ENCODE assay signal across 17 mouse cellular contexts in genomic region chr11:107777487-107777886, GRCm38 (mm10). TPM values are rescaled to one million over a fixed set of nuclear protein-coding genes. Genes with fewer than 3 reads are reported as not detected.
DNase-seq lines count a peak whose midpoint lies in the region; ATAC-seq lines count a peak whose summit lies in the region.
"Had no signal": no experiment of that assay in that cellular context is flagged by ENCODE, and none has a peak within 500 bp of the region (broad histone marks: within the 10 kb centered on the region; RNA-seq: fewer than 3 reads in every experiment).

No protein-coding gene starts in this region.

- intact Hi-C loops in gastrocnemius, postnatal 14 days (cut with DNase I; ENCODE audit: low total_unique reads) = no loop called here

- no peaks in the 10 kb centered on the region for H3K36me3 ChIP-seq in limb, embryonic 13.5 days
- H3K36me3 ChIP-seq in limb, embryonic 10.5 days = no peaks in the 10 kb centered on the region
- H3K36me3 ChIP-seq in forebrain, embryonic 16.5 days (ENCODE audit: control insufficient read depth, insufficient read depth) = no peaks in the 10 kb centered on the region
- H3K36me3 ChIP-seq in hindbrain, embryonic 16.5 days (ENCODE audit: control insufficient read depth, insufficient read depth, low read length) = no peaks in the 10 kb centered on the region
- no peaks in the 10 kb centered on the region for H3K36me3 ChIP-seq in neural tube, embryonic 12.5 days
- H3K36me3 ChIP-seq: embryonic facial prominence, embryonic 15.5 days had no signal

- 46% methylated on average over 12 of the region's 12 CpGs for WGBS in limb, embryonic 13.5 days
- WGBS in limb, embryonic 10.5 days = 86% methylated on average over 12 of the region's 12 CpGs
- WGBS in forebrain, embryonic 16.5 days = 16% methylated on average over 12 of the region's 12 CpGs
- WGBS in hindbrain, embryonic 16.5 days = 20% methylated on average over 12 of the region's 12 CpGs
- 24% methylated on average over 12 of the region's 12 CpGs for WGBS in neural tube, embryonic 12.5 days

- peak; percentile 55; the same call in 1 of the 2 replicates for ATAC-seq in limb, embryonic 13.5 days (ENCODE audit: low FRiP score, low read depth)
- peak; percentile 25; the same call in 1 of the 2 replicates for ATAC-seq in forebrain, embryonic 16.5 days
- no peak for ATAC-seq in hindbrain, embryonic 16.5 days
- ATAC-seq in neural tube, embryonic 12.5 days (ENCODE audit: low FRiP score, low read depth) = peak; percentile 45

- no peak overlapping the region for H3K4me2 ChIP-seq in limb, embryonic 13.5 days (replicated peaks)
- H3K4me2 ChIP-seq in forebrain, embryonic 16.5 days (ENCODE audit: low read length) = peak overlapping the region; percentile 12; the same call in 1 of the 2 replicates
- H3K4me2 ChIP-seq in hindbrain, embryonic 16.5 days (ENCODE audit: low read length) = peak overlapping the region; percentile 18
- H3K4me2 ChIP-seq in neural tube, embryonic 12.5 days (replicated peaks) = peak overlapping the region; percentile 24
- H3K4me2 ChIP-seq: embryonic facial prominence, embryonic 15.5 days; liver, embryonic 11.5 days had no signal

- no peak overlapping the region for H3K27ac ChIP-seq in limb, embryonic 13.5 days
- H3K27ac ChIP-seq in limb, embryonic 10.5 days = no peak overlapping the region
- H3K27ac ChIP-seq in forebrain, embryonic 16.5 days (ENCODE audit: low read length) = no peak overlapping the region
- H3K27ac ChIP-seq in hindbrain, embryonic 16.5 days (ENCODE audit: low read depth, low read length) = peak overlapping the region; percentile 60; the same call in 1 of the 2 replicates
- H3K27ac ChIP-seq in neural tube, embryonic 12.5 days = no peak overlapping the region
- H3K27ac ChIP-seq: embryonic facial prominence, embryonic 15.5 days; stomach, postnatal 0 days had no signal

- H3K27me3 ChIP-seq in limb, embryonic 13.5 days = peaks cover 7% of the 10 kb centered on the region
- no peaks in the 10 kb centered on the region for H3K27me3 ChIP-seq in limb, embryonic 10.5 days (ENCODE audit: low read depth, poor library complexity, severe bottlenecking)
- no peaks in the 10 kb centered on the region for H3K27me3 ChIP-seq in forebrain, embryonic 16.5 days (replicated peaks; ENCODE audit: control insufficient read depth, insufficient read depth, low read length)
- no peaks in the 10 kb centered on the region for H3K27me3 ChIP-seq in hindbrain, embryonic 16.5 days (replicated peaks; ENCODE audit: control insufficient read depth, insufficient read depth, low read length)
- H3K27me3 ChIP-seq in neural tube, embryonic 12.5 days (replicated peaks) = no peaks in the 10 kb centered on the region
- H3K27me3 ChIP-seq: embryonic facial prominence, embryonic 15.5 days had no signal

- H3K9me3 ChIP-seq in limb, embryonic 13.5 days = no peaks in the 10 kb centered on the region
- H3K9me3 ChIP-seq in limb, embryonic 10.5 days (replicated peaks) = no peaks in the 10 kb centered on the region
- no peaks in the 10 kb centered on the region for H3K9me3 ChIP-seq in forebrain, embryonic 16.5 days (ENCODE audit: control insufficient read depth, low read length)
- H3K9me3 ChIP-seq in hindbrain, embryonic 16.5 days (ENCODE audit: control insufficient read depth, low read length) = no peaks in the 10 kb centered on the region
- H3K9me3 ChIP-seq in neural tube, embryonic 12.5 days = no peaks in the 10 kb centered on the region
- H3K9me3 ChIP-seq: embryonic facial prominence, embryonic 15.5 days had no signal

- H3K9ac ChIP-seq in limb, embryonic 13.5 days = no peak overlapping the region
- H3K9ac ChIP-seq in forebrain, embryonic 16.5 days (replicated peaks; ENCODE audit: low read depth, low read length) = no peak overlapping the region
- no peak overlapping the region for H3K9ac ChIP-seq in hindbrain, embryonic 16.5 days (ENCODE audit: low read depth, low read length)
- no peak overlapping the region for H3K9ac ChIP-seq in neural tube, embryonic 12.5 days
- H3K9ac ChIP-seq: embryonic facial prominence, embryonic 15.5 days had no signal

- DNase-seq in limb, embryonic 10.5 days (ENCODE audit: low spot score) = no peak
- no peak for DNase-seq in liver
- no peak for DNase-seq in gastrocnemius, postnatal 14 days
- DNase-seq: adrenal gland, adult 8-10 months; cerebellum, postnatal 36 days; heart, postnatal 36 days; lung, postnatal 14 days; spleen, adult 18-20 months had no signal

- no peak overlapping the region for H3K4me3 ChIP-seq in limb, embryonic 13.5 days
- H3K4me3 ChIP-seq in limb, embryonic 10.5 days = no peak overlapping the region
- H3K4me3 ChIP-seq in forebrain, embryonic 16.5 days (replicated peaks; ENCODE audit: low read length) = no peak overlapping the region
- H3K4me3 ChIP-seq in hindbrain, embryonic 16.5 days (ENCODE audit: low read length) = no peak overlapping the region
- H3K4me3 ChIP-seq in neural tube, embryonic 12.5 days = no peak overlapping the region
- H3K4me3 ChIP-seq: embryonic facial prominence, embryonic 15.5 days had no signal

- peaks cover 21% of the 10 kb centered on the region for H3K4me1 ChIP-seq in limb, embryonic 13.5 days
- peaks cover 10% of the 10 kb centered on the region; the same call in 1 of the 2 replicates for H3K4me1 ChIP-seq in limb, embryonic 10.5 days
- peaks cover 41% of the 10 kb centered on the region for H3K4me1 ChIP-seq in forebrain, embryonic 16.5 days (replicated peaks; ENCODE audit: control insufficient read depth, insufficient read depth, low read length)
- peaks cover 63% of the 10 kb centered on the region for H3K4me1 ChIP-seq in hindbrain, embryonic 16.5 days (ENCODE audit: control insufficient read depth, insufficient read depth, low read depth, low read length)
- peaks cover 68% of the 10 kb centered on the region for H3K4me1 ChIP-seq in neural tube, embryonic 12.5 days

RNA-seq across cellular contexts. Expression of gene Cacng4, which starts 16.9 kb away (rescaled TPM):
- polyA plus RNA-seq in limb, embryonic 13.5 days (2015; fragmentation: Nextera tagmentation; extraction: Ambion mirVana) = 4.3 and 5.7 TPM in 2 replicates
- 0.41 and 1.1 TPM in 2 replicates for polyA plus RNA-seq in limb, embryonic 10.5 days (2016; fragmentation: Nextera tagmentation; extraction: Ambion mirVana)
- polyA plus RNA-seq in forebrain, embryonic 16.5 days (2015; fragmentation: Nextera tagmentation; extraction: Ambion mirVana) = 33.8 and 39.6 TPM in 2 replicates
- 46.0 and 48.2 TPM in 2 replicates for polyA plus RNA-seq in hindbrain, embryonic 16.5 days (2015; fragmentation: Nextera tagmentation; extraction: Ambion mirVana)
- polyA plus RNA-seq in neural tube, embryonic 12.5 days (2016; fragmentation: Nextera tagmentation; extraction: Ambion mirVana) = 46.5 and 48.3 TPM in 2 replicates
- total RNA-seq in gastrocnemius, postnatal 14 days (2021) = under 1 TPM; 0.37 to 0.53 TPM
- total RNA-seq: heart, adult 8-10 months; monocyte, adult 5-6 weeks had no signal
